Mouse (Mus musculus): ENCODE data around the gene Crybb3. TPM values are rescaled to one million over a fixed set of nuclear protein-coding genes. Genes with fewer than 3 reads are reported as not detected.

The Crybb3 gene
- polyA plus RNA-seq, 1 experiment from 2014 or later = 0.77 TPM

DNA sequence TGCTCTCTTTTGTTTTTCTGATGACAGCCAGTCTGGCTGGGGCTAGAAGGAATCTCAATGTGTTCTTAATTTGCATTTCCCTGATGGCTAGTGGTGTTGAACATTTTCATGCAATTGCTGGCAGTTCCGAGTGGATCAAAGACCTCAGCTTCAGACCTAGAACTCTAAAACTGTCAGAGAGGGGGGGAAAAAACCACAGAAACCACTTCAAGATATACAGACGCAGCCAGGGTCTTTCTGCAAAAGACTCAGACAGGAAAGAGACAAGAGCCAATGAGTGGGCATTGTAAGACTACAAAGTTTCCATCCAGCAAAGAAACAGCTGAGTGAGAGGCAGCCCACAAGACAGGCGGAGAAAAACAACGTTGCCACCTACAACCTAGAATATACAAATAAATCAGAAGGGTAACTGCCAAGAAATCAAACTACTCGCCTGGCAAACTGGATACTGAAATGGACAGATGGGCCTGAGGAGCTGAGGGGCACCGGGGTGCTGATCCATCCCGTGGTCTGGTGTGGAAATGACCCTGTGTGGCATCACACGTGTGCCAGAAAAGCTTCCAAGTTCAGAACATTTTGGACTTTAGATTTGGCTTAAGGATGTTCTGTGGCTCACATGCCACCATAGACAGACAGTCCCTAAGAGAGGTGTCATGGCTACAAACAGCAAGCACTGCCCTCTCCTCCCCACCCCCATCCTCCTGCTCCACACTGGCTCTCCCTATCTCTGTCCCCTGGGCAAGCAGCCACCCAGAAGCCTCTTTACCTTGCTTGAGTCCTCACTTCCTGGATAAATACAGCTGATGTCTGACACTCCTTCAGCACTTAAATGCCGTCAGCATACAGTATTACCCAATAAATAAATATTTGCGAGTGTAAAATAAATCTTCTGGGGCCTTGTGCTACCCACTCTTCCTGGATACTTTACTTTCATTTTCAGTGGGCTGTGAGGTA is 46.0 kb downstream of the Crybb3 start:
- H3K27me3 ChIP-seq (ENCODE audit: control insufficient read depth, insufficient read depth, low read length) = no peaks in the 10 kb centered on the region
- H3K4me1 ChIP-seq (ENCODE audit: control insufficient read depth, insufficient read depth, low read length) = 0 out of 2 replicates have a peak, but pooled peaks cover 3% of the 10 kb centered on the region
- no peak overlapping the region for H3K4me3 ChIP-seq (ENCODE audit: low read depth, low read length)
- no peaks in the 10 kb centered on the region for H3K9me3 ChIP-seq (replicated peaks; ENCODE audit: control insufficient read depth, low read length)
- H3K9ac ChIP-seq (ENCODE audit: low read depth, low read length) = no peak overlapping the region
- no peak overlapping the region for H3K4me2 ChIP-seq
- H3K36me3 ChIP-seq (ENCODE audit: control insufficient read depth, insufficient read depth, low read length) = no peaks in the 10 kb centered on the region
- ATAC-seq (replicated peaks; ENCODE audit: insufficient number of reproducible peaks, low FRiP score, low TSS enrichment) = no peak
- WGBS (ENCODE audit: insufficient replicate concordance) = 63% methylated on average over 10 of the region's 10 CpGs
- H3K27ac ChIP-seq (ENCODE audit: low read depth, low read length) = no peak overlapping the region

DNA sequence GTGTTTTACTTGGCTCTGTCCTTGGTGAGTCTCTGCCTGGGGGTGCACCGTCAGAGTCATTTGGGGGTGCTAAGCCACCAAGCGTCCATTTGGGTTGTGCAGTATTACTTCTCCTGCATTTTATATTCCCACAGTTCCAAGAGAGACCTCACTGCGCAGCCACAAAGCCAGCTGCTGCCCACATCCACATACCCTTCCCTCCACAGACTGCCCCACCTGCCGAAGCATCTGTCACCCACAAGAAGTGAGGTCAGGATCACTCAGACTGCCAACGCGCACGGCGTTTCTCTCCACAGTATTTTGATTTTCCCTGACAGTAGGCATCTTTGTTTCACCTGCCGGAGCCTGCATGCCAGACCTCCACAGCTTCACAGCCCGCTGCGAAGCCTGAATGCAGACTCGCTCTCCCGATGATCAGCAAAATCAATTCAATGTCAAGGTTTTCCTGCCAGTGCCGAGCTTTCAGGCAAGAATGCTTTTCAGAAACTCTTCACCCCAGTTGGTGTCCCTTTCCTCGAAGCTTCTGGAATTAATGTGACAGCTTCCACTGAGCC is 50.1 kb downstream of the Crybb3 start:
- no peak overlapping the region for H3K9ac ChIP-seq (ENCODE audit: low read depth, low read length)
- 77% methylated on average over 15 of the region's 15 CpGs for WGBS (ENCODE audit: insufficient replicate concordance)
- no peak overlapping the region for H3K4me2 ChIP-seq
- H3K36me3 ChIP-seq (ENCODE audit: control insufficient read depth, insufficient read depth, low read length) = no peaks in the 10 kb centered on the region
- no peak for ATAC-seq (replicated peaks; ENCODE audit: insufficient number of reproducible peaks, low FRiP score, low TSS enrichment)
- no peaks in the 10 kb centered on the region for H3K27me3 ChIP-seq (ENCODE audit: control insufficient read depth, insufficient read depth, low read length)
- H3K27ac ChIP-seq (ENCODE audit: low read depth, low read length) = no peak overlapping the region
- no peak overlapping the region for H3K4me3 ChIP-seq (ENCODE audit: low read depth, low read length)
- no peaks in the 10 kb centered on the region for H3K9me3 ChIP-seq (replicated peaks; ENCODE audit: control insufficient read depth, low read length)
- 0 out of 2 replicates have a peak, but pooled peaks cover 3% of the 10 kb centered on the region for H3K4me1 ChIP-seq (ENCODE audit: control insufficient read depth, insufficient read depth, low read length)

GRCm38 (mm10) chr5:113030082-113030481 is 51.3 kb downstream of the Crybb3 start:
- Histone ChIP-seq H3K9ac (ENCODE audit: low read depth, low read length) (no peak overlapping the region), H3K27ac (ENCODE audit: low read depth, low read length) (no peak overlapping the region), H3K27me3 (ENCODE audit: control insufficient read depth, insufficient read depth, low read length) (no peaks in the 10 kb centered on the region), H3K4me3 (ENCODE audit: low read depth, low read length) (no peak overlapping the region), H3K36me3 (ENCODE audit: control insufficient read depth, insufficient read depth, low read length) (no peaks in the 10 kb centered on the region), H3K9me3 (replicated peaks; ENCODE audit: control insufficient read depth, low read length) (no peaks in the 10 kb centered on the region), H3K4me1 (ENCODE audit: control insufficient read depth, insufficient read depth, low read length) (0 out of 2 replicates have a peak, but pooled peaks cover 3% of the 10 kb centered on the region), H3K4me2 (no peak overlapping the region)
- 65% methylated on average over 3 of the region's 3 CpGs for WGBS (ENCODE audit: insufficient replicate concordance)
- no peak for ATAC-seq (replicated peaks; ENCODE audit: insufficient number of reproducible peaks, low FRiP score, low TSS enrichment)

DNA sequence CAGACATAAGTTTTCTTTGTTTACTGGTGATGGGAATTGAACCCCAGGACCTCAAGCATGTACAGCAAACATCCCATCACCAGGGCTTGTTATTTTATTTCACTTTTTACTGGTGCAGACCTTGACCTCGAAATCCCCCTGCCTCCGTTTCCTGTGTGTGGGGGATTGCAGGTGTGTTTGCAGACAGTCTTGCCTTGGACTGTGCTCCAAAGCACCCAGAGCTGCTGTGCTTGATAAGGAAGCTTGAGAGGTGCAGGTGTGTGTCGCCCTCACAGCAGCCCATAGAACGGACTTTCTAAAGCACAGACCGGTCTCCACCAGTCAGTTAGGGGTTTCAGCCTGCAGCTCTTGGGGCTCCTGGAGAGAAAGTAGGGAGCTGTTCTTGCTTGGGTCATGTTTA is 54.7 kb downstream of the Crybb3 start:
- Histone ChIP-seq H3K27me3 (ENCODE audit: control insufficient read depth, insufficient read depth, low read length) (no peaks in the 10 kb centered on the region), H3K36me3 (ENCODE audit: control insufficient read depth, insufficient read depth, low read length) (no peaks in the 10 kb centered on the region), H3K9me3 (replicated peaks; ENCODE audit: control insufficient read depth, low read length) (no peaks in the 10 kb centered on the region), H3K4me2 (no peak overlapping the region), H3K4me1 (ENCODE audit: control insufficient read depth, insufficient read depth, low read length) (peaks cover 6% of the 10 kb centered on the region; the same call in 1 of the 2 replicates), H3K4me3 (ENCODE audit: low read depth, low read length) (no peak overlapping the region), H3K27ac (ENCODE audit: low read depth, low read length) (no peak overlapping the region), H3K9ac (ENCODE audit: low read depth, low read length) (no peak overlapping the region)
- no peak for ATAC-seq (replicated peaks; ENCODE audit: insufficient number of reproducible peaks, low FRiP score, low TSS enrichment)
- 76% methylated on average over 5 of the region's 5 CpGs for WGBS (ENCODE audit: insufficient replicate concordance)

Other genes with a start within 250 kb of the Crybb3 start
- gene Myo18b, start 185.2 kb downstream of the Crybb3 start, polyA plus RNA-seq (2014; fragmentation: Nextera tagmentation; extraction: Ambion mirVana) = 22.2 and 26.3 TPM in 2 replicates
- gene Grk3, start 65.8 kb downstream of the Crybb3 start, polyA plus RNA-seq (2014; fragmentation: Nextera tagmentation; extraction: Ambion mirVana) = 10.4 and 11.3 TPM in 2 replicates
- gene Crybb2, start 11.5 kb downstream of the Crybb3 start, polyA plus RNA-seq (2014; fragmentation: Nextera tagmentation; extraction: Ambion mirVana) = not detected in 2 replicates
- gene 2900026A02Rik, start 139.7 kb upstream of the Crybb3 start, polyA plus RNA-seq (2014; fragmentation: Nextera tagmentation; extraction: Ambion mirVana) = 7.0 and 9.7 TPM in 2 replicates
- not detected in 2 replicates for gene Tmem211, start 145.3 kb upstream of the Crybb3 start, polyA plus RNA-seq (2014; fragmentation: Nextera tagmentation; extraction: Ambion mirVana)
- gene Sgsm1, start 229.2 kb upstream of the Crybb3 start, polyA plus RNA-seq (2014; fragmentation: Nextera tagmentation; extraction: Ambion mirVana) = 2.6 and 3.5 TPM in 2 replicates